Mouse (Mus musculus) lung, postnatal 36 days (tissue): ENCODE measurements at regions not wholly inside any gene's neighbourhood (a gene's known extent, or its start where the extent isn't known, plus 50 kb on each side); places are given as distances from the start of the nearest gene placed in this dataset.

Source experiments
- DNase-seq: peaks from one replicate; pipeline ENCODE4 v3.0.0; 2022; ENCODE audit warnings: mixed read lengths

DNA sequence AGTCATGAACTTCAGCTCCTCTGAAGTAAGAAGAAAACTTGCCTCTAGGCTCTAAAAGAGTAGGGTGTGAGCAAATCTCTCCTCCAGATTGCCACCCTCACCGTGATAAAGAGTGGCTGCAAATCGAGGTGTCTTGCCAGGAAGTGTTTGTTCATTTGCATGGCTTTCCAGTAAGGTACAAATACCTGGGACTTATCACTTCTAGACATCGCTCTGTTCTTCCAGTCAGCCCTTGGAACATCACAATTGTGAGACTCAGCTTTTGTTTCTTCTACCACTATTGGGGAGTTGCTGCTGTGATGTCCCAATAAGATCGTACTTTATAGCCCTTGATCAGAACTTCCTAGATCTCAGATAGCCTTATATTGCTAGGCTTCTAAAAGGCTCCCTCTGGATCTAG, 566.9 kb upstream of the A1bg start:
- no peak for DNase-seq

DNA sequence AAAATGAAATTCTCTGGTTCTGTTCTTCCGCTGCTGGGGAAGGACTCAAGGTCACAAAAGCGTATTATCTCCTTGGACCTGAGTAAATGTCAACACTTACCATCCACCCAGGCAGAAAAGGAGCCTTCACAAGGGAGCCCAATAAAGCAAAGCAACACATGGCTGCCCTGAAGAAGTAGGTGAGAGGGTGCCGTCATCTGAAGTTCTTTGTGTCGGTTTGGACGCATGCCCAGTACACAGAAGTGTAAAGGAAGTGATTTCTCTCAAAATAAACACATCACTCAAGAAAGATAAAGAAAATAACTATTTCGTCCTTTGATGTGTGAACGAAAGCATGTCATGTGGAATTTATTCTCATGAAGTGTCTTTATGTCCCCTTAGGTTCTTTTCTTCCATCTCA, 559.0 kb upstream of the A1bg start:
- DNase-seq = peak; percentile 40

DNA sequence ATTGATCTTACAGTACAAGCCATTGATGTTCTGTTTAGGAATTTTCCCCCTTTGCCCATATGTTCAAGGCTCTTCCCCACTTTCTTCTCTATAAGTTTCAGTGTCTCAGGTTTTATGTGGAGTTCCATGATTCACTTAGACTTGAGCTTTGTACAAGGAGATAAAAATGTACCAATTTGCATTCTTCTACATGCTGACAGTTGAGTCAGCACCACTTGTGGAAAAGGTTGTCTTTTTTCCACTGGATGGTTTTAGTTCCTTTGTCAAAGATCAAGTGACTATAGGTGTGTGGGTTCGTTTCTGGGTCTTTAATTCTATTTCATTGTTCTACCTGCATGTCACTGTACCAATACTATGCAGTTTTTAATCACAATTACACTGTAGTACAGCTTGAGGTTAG, 551.1 kb upstream of the A1bg start:
- no peak for DNase-seq

DNA sequence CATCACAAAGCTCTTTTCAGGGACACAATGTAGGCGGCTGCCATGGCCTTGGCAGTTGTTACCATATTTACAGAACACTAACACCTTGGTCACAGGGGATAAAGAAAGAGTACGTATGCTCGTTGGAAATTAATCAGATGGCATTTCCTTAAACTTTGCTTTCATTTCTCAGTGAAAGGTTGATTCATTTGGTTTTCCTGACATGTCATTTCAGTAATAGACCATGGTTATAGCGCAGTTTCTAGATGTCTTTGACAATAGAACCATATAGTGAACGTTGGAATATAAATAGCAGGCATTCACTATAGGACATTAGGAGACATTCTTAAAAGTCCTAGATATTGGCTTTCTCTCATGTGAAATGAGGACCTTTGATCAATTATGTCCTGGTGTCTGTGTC, 532.2 kb upstream of the A1bg start:
- no peak for DNase-seq

DNA sequence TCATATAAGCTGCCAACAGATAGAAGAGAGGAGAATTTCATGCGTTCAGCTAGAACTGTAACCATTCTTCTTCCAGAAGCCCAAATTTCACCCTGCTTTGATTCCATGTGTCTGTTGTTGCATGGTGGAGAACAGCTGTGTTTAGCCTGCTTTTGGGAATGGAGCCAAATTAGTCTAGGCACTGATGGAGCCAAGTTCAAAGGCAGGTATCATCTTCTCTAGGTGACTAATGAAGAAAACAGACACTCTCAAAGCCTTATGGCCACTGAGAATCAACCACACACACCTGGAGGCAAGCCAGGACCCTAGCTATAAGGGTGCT, 531.5 kb upstream of the A1bg start:
- no peak for DNase-seq

DNA sequence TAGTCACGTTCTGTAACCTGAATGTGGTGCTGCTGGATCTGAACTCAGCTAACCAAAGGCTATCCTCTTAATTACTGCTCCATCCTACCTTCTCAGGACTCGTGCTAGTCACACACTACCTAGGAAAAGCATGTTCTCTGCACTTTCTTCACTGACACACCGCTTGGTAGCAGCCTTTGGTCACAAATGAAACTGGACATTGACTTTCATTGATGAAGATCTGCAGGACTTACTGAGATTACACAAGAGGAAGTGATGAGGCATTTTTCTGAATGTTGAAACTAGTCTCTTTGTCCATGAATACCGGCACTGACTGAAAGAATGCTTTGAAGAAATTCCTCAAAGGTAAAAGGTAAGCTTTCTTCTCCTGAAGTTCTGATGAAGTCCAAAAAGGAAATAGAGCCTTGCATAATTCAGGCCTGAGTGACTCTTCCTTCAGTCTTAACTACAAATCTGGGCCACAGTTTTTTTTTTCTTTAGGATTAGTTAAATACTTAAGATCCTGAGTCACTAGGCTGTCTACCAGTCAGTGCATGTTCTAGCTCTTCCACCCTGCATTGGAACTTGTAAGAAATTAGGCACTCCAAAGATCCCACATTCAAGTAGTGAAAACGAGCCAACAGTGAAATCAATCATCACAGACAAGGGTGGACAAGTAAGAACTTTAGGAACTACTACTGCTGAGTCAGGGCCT, 531.0 kb upstream of the A1bg start:
- no peak for DNase-seq

DNA sequence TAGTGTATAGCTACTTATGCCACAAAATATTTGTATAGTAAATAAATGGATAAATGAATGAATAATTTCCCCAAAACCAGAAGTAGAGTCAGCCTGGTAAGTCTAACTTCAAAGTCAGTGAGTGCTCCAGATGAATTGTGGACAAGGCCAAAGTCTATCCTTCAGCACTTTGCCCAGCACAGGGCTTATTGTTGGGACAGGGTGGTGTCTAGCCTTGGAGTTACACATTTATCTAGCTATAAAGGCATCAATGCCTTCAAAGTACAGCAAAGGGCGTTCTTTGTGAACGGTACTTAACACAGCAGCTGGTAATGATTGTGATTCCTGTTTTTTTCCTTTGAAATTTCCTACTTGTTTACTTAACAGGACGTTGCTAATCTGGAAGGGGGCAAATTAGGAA, 527.4 kb upstream of the A1bg start:
- no peak for DNase-seq

DNA sequence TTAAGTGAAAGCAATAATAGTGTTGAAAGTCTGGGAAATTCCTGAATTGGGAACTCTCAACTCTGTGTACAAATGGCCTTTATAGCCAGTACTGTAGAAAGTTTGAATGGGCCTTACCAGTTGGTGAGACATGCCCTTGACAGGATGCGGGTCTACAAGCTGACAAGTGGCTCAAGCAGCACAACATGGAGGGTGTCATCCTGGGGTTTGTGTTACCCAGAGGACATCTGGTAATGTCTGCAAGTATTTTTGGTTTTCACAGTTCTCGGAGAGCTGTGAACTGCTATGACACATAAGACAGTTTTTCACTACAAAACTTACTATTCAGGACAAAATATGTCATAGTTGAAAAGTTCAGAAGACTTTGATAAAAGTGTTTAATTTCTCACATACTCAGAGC, 525.7 kb upstream of the A1bg start:
- DNase-seq = no peak

DNA sequence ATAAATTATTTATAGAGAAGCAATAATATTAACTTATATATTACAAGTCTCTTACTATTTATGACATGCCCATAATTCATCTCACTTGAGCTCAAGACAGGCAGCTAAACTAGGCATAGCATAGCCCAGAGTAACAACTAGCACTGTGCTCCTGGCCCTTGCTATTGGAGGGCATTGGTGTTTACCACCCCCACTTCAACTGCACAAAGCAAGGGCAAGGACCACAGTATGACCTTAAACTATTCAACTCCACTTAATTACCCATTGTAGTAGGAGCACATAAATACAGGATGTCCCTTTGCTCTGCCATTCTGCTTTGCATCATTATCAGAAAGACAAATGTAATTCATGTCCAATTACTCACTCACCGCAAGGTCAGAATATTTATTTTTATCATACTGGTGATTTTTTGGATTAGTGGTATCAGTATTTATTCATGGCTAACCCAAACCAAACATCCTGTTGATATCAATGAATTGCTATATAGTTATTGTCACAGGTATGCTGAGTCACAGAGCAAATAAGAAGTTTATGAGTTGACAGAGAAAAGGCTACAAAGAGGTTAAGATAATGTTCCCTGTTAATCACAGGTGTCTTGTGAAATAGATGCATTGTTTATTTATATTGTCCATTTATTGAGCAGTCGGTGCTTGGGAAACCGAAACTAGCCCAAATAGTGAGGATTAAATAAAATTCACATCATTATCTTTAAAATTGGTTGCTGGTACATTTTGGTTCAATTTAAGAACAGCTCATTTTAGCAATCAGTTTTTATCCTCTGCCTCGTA, 523.4 kb upstream of the A1bg start:
- no peak for DNase-seq

DNA sequence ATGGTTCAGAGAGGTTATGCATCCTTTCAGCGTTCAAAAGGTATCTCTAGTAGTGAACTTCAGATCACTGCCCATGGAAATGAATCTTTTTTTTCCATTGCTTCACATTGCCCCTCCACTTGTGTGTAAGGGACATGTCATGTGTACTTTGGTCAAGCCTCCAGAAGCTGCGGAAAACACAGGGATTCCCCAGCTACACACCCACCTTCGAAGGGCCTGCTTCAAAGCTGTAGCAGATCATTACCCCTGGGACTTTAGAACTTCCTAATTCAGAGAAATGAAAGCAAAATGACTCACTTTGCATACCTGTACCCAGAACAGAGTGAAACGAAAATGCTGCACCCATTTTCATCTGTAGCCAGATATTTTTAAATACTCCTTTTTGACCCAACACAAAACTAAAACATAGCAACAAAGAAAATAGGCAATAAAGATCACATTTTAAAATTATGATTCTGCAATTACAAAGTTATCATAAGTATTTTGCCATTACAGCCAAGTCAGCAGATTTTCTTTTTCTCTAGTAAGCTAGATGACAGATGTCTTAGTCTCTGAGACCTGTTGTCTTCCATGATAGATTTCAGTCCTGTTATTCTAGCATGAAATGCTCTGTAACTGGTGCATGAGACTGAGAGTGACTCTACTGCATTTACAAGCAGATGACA, 519.1 kb upstream of the A1bg start:
- no peak for DNase-seq

DNA sequence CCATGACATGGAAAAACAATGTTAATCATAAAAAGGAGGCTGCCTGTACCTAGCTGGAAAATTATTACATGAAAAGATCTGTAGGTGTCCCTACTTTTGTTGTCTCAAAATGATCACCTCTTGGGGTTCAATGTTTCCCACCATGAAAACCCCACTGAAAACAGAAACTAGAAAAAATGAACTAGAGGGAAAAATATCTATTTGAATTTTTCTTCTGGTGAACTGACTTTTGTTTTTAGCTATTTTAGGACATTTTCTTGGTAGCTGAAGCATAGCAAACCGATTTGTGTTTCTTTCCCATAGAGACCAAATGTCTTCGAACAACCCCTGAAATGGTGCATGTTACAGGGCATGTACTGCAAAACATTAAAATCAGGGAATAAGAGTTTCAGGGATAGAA, 518.2 kb upstream of the A1bg start:
- DNase-seq = no peak

DNA sequence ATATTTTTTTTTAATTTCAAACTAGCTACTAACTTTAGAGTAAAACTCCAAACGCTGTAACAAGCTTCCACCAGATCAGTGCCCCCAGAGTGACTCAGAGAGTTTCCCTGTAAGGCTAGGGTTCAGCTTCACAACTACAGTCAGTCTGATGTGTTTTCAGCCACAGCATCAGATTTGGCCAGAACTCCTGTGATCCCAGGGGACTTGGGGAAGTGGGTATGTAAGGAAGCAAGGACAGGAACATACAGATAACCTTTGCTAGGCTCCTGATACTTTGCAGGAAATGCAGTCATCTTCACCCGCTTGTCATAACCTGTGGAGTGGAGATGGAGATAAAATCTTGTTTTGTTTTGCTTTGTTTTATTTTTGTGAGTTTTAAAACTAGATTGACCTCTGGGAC, 517.5 kb upstream of the A1bg start:
- no peak for DNase-seq

DNA sequence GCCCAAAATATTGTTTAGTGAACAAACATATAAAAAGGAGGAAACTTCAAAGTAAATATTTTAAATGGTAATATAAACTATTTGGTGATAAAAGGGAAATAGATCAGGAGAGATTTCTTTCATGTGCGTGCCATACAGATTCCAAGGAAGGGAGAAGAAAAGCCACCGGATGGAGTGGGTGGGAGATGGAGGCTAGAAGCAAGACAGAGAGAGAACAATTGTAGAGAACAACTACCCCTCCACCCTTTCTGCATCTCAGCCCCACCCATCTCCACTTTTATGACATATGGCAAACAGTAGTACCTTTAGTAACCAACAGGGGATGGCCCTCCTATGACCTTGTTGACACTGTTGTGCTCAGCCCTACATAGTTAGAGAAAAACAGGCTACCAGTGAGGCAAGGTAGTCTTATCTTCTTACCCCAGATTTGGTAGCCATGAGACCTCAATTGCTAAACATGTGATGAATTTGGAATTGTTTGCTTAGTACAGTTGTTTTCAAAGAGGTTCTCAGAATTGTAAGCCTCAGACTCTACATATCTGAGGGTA, 516.9 kb upstream of the A1bg start:
- DNase-seq = peak; percentile 24

DNA sequence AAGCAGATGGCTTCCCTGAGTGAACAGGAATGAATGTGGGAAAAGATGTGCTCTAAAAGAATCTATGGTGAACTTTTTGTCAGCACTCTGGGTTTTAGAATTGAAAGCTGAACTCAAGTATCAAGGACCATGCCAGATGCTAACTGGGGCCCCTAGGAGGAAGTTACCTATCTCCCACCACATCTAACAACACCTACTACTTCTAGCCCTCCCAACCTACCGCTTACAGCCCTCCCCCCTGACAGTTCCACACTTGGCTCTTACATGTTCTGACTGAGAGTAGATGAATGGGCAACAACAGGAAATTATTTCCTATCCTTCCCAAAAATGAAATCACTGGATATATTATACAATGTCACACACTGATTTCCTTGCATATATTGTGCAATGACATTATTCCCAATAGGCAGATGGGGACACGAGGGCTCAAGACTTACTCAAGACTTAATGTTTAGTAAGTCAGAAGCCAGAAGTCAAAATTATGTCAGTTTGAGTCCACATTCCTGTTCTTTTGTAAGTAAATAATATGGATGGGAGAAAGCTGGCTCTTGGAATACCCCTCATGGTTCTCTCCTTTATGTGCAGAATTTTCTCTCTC, 506.1 kb upstream of the A1bg start:
- DNase-seq = no peak

DNA sequence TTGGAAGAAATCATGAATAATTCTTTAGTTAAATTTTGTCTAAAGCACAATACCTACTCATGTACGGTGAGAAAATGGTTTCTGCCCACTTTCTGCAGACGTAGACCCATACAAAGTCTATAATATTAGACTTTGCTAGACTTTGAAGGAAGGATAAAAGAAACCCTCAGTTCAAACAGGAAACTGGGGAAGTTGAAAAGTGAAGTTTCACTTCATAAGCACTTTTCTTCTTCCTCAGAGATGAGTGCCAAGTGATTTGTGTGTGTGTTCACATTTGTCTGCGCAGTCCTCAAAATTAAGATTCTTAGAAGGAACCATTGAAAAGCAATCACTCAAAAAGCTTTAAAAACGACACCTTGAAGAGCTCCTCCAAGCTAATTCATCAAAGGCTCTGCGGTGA, 500.2 kb upstream of the A1bg start:
- no peak for DNase-seq

DNA sequence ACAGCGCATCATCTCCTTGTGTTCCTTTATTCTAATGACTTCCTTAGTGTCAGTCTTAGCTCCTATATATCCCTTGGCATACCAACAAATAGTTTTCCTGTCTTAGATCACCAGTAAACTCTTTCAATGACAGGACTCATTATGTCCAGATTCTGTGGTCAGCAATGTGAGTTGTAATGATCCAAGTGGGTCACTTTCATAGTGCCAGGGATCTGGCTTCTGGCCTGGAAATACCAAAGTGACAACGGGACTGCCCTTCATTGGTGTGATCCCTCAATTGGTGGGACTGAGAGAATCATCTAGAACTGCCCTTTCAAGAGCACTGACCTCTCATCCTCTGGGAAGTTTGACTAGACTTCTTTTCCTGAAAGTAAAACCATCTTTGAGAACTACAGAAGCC, 494.7 kb upstream of the A1bg start:
- no peak for DNase-seq

DNA sequence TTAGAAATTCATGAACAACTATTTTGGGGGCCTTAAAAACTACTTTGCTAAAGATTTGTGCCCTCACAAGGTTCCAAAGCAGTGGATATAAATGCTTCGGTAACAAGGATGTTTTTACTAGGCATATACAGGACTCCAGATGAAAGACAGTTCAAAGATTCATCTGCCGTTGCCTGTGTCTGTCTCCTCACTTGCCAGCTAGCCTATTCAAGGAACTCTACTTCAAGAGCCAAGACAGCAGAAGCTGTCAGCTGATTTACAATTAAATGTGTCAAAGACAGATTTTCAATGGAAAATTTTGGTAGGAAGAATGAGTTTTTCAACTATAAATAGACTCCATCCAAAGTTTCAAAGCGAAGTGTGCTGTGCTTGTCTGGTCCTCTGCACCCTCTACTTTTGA, 494.0 kb upstream of the A1bg start:
- no peak for DNase-seq

DNA sequence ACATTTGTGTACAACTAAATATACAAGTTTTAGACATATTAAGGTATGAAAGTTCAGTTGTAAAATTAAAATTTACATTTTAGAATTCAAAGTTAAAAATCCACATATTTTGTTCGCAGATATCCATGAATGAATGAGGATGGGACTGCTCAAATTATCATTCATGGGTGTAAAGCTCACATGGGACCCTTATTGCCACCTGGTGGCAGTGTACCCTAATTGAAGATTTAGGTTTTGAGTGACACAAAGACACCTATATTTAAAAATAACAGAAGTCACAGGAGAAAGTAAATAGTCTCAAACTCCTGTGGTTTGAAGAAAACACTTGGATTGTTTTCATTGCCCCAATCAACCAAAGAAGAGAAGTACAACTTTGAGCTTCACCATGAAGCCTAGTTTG, 492.8 kb upstream of the A1bg start:
- peak; percentile 69 for DNase-seq

DNA sequence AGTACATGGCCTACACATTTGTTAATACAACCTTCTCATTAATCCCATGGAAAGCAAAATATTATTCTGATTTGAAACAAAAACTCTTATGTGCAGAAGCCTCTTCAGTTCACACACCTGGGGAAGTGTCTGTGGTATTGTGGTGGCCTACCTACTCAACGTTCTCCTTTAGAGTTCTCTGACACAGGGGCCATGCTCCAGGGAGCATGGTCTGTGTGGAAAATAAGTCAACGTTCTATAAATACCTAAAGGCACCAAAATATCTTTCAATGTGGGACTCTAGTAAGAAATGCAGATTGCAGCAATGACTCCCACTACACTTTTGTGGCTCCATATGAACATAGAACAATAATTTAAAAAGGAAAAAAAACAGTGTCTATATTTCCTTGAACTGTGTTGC, 489.0 kb upstream of the A1bg start:
- DNase-seq = no peak

DNA sequence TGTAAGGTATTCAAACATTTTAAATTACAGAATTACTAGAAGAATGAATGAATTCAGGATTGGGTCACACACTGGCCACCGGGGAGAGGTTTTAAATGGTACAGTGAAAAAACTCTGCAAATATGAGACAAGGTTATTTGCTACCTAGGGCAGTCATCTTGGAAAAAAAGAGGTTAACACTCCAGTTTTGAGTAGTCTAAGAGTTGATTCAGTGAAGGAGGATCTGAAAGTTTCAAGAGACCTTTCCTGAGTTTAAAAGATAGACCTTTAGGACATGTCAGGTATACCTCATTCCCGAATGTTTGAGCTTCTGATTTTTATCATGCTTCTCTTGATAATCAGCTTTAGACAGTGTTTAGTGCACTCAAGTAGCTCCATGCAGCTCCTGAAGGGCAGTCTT, 488.0 kb upstream of the A1bg start:
- no peak for DNase-seq

DNA sequence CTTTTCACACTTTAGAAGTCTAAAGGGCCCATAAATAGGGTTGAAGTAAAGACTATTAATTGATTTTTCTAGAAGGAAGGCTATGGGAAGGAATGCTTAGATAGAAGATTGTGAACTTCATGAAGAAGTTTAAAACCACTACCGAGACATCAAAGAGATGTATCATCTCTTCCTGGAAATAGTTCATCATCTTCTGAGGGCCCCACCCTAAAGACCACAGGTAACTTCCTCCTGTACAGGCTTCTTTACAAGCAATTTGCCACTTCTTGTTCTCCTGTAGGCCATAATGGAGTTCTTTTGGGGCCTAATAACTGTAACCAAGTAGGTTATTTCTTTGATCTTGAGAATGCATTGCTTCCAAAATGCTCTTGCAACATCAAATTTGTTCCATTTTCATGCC, 485.8 kb upstream of the A1bg start:
- no peak for DNase-seq

DNA sequence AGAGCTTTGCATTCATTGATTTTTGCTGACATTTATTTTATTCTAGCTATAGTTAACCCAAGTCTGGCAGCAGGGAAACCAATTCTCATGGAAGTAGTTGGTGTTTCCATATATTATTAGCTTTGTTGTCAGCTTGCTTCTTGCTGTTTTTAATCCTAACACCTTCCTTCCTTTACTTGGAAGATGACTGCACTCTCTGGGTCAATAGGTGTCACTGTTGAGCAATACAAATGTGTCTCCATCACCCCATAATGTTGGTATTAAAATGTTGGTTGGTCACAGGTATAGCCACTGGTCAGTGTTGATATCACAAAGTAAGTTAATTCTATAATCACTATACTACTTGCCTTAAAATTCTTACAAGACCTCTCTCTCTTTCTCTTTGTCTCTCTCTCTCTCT, 477.9 kb upstream of the A1bg start:
- peak; percentile 54 for DNase-seq

DNA sequence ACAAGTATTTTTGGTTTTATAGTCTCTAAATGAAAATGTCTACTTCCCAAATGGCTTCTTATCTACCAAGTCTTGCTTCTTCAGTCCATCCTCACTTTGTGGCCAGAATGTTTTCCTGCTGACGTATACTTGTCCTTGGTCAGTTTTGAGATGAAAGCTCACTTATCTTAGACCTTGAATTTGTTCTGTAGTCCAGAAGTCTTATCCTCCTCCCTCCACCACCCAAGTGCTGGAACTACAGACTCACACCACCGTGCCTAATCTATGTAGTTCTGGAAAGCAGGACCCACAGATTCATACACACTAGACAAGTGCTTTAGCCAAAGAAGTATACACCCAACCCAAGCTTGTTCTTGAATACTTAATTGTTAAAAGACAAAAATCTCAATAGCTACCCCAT, 477.2 kb upstream of the A1bg start:
- DNase-seq = no peak

DNA sequence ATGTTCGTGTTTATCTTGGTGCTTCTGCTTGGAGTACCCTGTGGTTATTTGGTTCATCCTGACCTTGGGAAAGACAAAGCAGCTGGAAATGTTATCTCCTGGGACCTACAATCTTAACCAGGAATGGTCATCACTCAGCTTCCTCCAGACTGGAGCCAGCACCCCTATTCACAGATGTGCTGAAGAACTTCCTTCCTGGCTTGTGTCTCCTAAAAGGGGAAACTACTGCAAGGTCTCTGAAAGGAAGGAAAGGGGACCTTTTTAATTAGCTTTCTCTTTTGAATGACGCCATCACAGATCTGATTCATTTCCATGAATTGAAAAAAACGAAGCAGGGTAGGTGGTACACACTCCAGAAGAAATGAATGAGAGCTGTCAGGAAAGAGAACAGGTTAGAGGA, 476.0 kb upstream of the A1bg start:
- DNase-seq = no peak
